Mouse (Mus musculus): Measurements from ENCODE around the gene Gramd1b. TPM values are rescaled to one million over a fixed set of nuclear protein-coding genes. Genes with fewer than 3 reads are reported as not detected.

Gramd1b gene
- polyA plus RNA-seq, 1 experiment from 2014 or later: 19.9 TPM

DNA sequence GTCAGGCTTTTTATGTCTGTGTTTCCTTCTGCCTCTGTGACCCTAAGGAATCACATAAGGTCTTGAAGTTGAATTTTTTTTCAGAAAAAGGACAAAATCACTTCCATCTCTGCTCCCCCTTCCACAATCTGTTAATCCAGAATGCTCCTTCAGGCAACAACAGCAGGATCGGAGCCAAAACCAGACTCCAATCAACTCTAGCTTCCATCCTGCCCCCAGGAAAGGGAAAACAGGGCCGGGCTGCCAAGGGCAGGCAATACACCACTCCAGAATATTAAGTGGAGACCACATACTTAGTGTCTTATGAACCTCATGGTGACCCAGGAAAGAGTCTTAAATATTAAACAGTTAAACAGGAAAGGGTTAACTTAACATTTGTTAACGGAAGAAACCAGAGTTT, 148.7 kb downstream of the Gramd1b start:
- no peak overlapping the region for H3K27ac ChIP-seq
- H3K4me2 ChIP-seq: no peak overlapping the region
- no peaks in the 10 kb centered on the region for H3K9me3 ChIP-seq
- peaks cover 10% of the 10 kb centered on the region for H3K4me1 ChIP-seq
- ATAC-seq (replicated peaks): no peak
- no peak overlapping the region for H3K9ac ChIP-seq
- H3K27me3 ChIP-seq (replicated peaks): no peaks in the 10 kb centered on the region
- no peak overlapping the region for H3K4me3 ChIP-seq
- H3K36me3 ChIP-seq (replicated peaks): no peaks in the 10 kb centered on the region
- WGBS: 68% methylated on average over 3 of the region's 3 CpGs

DNA sequence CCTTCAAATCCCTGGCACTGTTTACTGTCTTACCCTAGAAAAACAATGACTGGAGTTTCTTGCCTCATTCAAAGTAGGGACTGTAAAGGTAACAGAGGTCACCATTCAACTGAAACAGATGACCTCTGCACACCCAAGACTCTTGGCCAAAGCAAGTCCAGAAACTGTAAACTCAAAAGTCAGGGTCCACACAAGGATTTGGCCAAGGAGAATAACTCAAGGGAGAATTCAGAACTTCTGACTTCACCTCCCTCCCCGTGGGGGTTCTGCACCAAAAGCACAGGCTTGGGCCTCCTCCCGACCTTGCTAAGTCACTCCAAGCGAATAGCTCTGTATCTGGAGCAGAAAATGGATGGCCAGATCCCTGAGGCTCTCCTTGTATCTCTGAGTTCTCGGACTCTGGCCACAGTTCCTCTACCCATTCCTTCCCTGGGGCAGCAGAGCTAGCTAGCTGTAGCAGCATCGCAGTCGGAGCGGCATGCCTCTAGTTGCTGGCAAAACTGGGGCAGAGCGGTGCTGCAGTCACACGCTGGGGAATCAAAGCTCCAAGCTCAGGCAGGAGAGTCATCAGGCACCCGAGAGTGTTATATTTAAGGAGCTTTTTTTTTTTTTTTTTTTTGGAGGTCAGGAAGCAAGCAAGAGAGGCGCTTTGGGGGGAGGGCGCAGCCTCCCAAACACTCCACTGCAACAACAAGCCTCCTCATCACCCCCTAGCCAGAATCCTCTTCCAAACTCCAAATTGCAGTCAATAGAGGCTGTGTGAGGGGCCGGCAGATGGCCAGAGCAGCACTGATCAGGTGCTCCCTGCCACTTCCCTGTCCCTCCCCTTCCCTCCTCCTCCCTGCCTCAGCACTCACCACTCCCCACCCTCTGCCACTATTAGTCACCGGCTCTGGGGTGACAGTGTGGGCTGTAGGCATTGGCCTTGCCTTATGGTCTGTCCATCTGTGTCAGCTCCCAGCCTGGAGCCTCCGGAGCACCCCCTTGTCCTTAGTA, 149.5 kb downstream of the Gramd1b start:
- Histone ChIP-seq H3K36me3 (replicated peaks) (no peaks in the 10 kb centered on the region), H3K4me1 (peaks cover 13% of the 10 kb centered on the region), H3K27me3 (replicated peaks) (no peaks in the 10 kb centered on the region), H3K9ac (no peak overlapping the region), H3K4me2 (no peak overlapping the region), H3K4me3 (no peak overlapping the region), H3K27ac (no peak overlapping the region), H3K9me3 (no peaks in the 10 kb centered on the region)
- peak; percentile 80 for ATAC-seq (replicated peaks)
- WGBS: 17% methylated on average over 15 of the region's 15 CpGs

DNA sequence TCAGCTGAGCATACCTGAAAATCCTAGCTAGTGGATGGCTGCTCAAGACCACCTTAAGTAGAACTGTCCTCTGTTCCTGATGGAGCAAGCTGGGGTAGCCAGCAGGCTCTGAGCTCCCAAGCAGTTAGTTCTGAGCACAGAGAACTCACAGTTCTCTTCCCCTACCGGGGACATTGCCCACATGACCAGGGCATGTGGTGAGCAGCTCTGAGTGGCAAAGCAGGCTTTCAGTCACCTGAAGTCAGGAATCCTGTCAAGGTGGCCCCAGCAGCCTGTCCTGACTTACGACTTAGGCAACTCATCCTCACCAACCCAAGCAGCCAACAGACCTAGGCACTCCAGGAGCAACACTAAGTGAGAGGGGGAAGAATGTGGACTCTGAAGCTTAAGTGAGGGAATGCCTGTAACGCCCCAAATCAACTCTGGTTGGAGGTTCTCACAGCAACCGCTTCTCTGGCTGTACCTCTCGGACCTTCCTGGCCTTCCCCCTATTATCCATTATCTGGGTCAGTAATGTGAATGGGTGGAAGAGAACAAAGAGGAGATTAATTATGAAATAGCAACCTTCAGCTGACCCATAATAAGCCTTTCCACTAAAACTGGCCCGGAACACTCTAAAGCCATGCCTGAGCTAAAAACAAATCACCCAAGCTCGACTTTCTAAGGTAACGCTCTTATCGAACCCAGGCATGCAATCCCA, 154.3 kb downstream of the Gramd1b start:
- no peaks in the 10 kb centered on the region for H3K36me3 ChIP-seq (replicated peaks)
- 56% methylated on average over 9 of the region's 9 CpGs for WGBS
- H3K9ac ChIP-seq: no peak overlapping the region; the same call in 1 of the 2 replicates
- peaks cover 38% of the 10 kb centered on the region for H3K4me1 ChIP-seq
- no peaks in the 10 kb centered on the region for H3K9me3 ChIP-seq
- peak overlapping the region; percentile 38; the same call in 1 of the 2 replicates for H3K4me3 ChIP-seq
- peak overlapping the region; percentile 56 for H3K4me2 ChIP-seq
- ATAC-seq (replicated peaks): 0 out of 2 replicates have a peak, but pooled peaks have one; percentile 20
- no peaks in the 10 kb centered on the region for H3K27me3 ChIP-seq (replicated peaks)
- no peak overlapping the region for H3K27ac ChIP-seq

DNA sequence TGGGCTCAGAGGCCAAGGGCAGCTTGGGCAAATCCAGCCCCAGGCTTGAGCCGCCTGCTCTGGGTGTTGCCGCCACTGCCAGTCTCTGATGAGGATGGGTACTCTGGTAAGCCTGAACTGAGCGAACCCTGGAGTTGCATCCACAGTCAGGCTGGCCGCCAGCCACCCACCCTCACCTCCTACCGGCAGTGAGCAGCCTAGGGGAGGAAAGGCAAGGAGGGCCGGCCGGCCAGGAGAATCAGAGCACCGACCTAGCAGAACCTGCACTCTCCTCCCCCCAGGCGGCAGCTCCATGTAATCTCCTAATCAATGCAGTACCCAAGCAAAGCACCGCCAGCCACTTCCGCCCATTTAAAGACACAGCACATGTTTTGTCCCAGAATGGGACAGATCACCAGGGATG, 155.0 kb downstream of the Gramd1b start:
- H3K36me3 ChIP-seq (replicated peaks): no peaks in the 10 kb centered on the region
- H3K4me1 ChIP-seq: peaks cover 32% of the 10 kb centered on the region
- H3K27ac ChIP-seq: no peak overlapping the region
- H3K9ac ChIP-seq: peak overlapping the region; percentile 47
- ATAC-seq (replicated peaks): peak; percentile 81
- no peaks in the 10 kb centered on the region for H3K27me3 ChIP-seq (replicated peaks)
- peak overlapping the region; percentile 56 for H3K4me2 ChIP-seq
- H3K9me3 ChIP-seq: no peaks in the 10 kb centered on the region
- H3K4me3 ChIP-seq: peak overlapping the region; percentile 38
- WGBS: 6% methylated on average over 11 of the region's 11 CpGs

DNA sequence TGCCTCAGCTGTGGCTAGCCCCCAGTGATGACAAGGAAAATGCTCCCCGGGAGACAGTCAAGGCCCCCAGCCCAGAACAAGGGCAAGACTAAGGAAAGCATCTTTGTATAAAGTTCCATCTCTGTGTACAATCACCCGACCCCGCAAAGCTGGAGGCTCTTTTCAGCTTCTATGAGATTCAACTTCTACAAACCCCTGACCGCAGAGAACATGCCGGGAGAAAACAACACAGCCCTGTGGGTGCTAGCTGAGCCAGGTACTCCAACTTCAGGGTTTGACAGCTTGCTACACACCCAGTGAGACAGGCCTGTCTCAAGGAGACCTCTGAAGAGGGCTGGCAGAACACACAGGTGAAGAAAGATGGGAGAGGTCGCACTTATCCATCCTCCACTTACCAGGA, 155.7 kb downstream of the Gramd1b start:
- no peak overlapping the region for H3K9ac ChIP-seq
- peak; percentile 24; the same call in 1 of the 2 replicates for ATAC-seq (replicated peaks)
- H3K4me1 ChIP-seq: peaks cover 32% of the 10 kb centered on the region
- H3K27ac ChIP-seq: no peak overlapping the region
- H3K4me3 ChIP-seq: peak overlapping the region; percentile 38
- no peaks in the 10 kb centered on the region for H3K9me3 ChIP-seq
- no peaks in the 10 kb centered on the region for H3K27me3 ChIP-seq (replicated peaks)
- 51% methylated on average over 6 of the region's 6 CpGs for WGBS
- peak overlapping the region; percentile 56 for H3K4me2 ChIP-seq
- H3K36me3 ChIP-seq (replicated peaks): no peaks in the 10 kb centered on the region

DNA sequence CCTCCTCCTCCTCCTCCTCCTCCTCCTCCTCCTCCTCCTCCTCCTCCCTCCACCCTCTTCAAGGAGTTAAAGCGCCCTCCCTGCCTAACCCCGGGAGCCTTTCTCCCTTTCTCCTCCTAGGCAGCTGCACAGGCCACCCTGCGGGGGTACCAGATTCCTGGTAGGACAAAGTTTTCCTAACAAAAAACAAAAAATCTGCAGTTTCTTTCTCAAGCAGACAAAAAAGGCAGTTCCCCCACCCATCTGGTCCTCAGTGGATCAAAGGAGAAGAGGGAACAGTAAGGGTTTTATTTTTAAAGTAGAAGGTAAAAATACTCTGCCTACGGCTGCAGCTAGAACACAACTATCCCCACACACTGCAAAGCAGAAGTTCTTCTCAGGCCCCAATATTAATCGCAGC, 156.2 kb downstream of the Gramd1b start:
- no peaks in the 10 kb centered on the region for H3K27me3 ChIP-seq (replicated peaks)
- no peaks in the 10 kb centered on the region for H3K9me3 ChIP-seq
- no peak overlapping the region for H3K4me3 ChIP-seq
- no peak for ATAC-seq (replicated peaks)
- H3K4me1 ChIP-seq: peaks cover 32% of the 10 kb centered on the region
- no peaks in the 10 kb centered on the region for H3K36me3 ChIP-seq (replicated peaks)
- no peak overlapping the region for H3K9ac ChIP-seq
- H3K4me2 ChIP-seq: peak overlapping the region; percentile 56
- H3K27ac ChIP-seq: no peak overlapping the region
- WGBS: 30% methylated on average over 5 of the region's 5 CpGs

DNA sequence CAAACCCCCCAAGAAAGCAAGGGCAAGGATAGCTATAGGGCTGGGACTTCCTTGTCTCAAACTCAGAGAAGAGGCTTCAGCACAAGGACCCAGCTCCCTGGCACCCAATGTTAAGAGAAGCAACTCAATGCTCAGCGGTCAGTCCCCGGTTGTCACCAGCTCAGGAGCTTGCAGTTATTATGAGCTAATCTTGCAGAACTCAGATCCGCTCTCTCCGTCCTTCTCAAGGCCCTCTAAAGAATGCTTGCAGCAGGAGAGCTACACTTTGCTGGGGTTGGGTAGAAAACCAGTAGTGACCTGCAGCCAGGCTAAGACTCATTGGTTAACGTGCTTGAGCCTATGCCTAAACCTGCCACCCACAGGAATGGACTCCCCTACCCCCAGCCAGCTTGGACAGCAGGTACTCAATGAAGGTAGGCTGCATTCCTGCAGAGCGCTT, 156.6 kb downstream of the Gramd1b start:
- ATAC-seq (replicated peaks): no peak
- no peak overlapping the region for H3K9ac ChIP-seq

DNA sequence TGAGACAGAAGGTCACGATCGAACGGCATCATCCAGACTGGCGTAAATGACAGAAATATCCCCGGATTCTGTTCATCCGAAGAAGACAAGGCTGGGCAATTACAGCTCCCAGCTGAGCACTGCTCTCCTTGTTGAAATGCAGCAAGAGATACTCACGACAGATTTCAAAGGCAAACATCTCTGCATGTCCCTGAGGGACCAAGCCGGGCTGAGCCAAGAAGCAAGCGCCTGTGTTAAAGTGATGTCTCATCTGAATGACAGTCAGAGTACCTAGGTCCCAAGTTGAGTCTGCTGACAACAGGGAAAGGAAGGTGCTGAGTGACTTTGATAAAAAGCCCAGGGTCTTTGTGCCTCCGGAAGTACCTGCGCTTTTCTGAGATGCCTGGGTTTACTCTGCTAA, 157.1 kb downstream of the Gramd1b start:
- Histone ChIP-seq H3K9ac (no peak overlapping the region), H3K27ac (no peak overlapping the region), H3K4me3 (no peak overlapping the region), H3K9me3 (no peaks in the 10 kb centered on the region), H3K4me2 (peak overlapping the region; percentile 22), H3K36me3 (replicated peaks) (no peaks in the 10 kb centered on the region), H3K4me1 (peaks cover 32% of the 10 kb centered on the region), H3K27me3 (replicated peaks) (no peaks in the 10 kb centered on the region)
- no peak for ATAC-seq (replicated peaks)
- WGBS: 60% methylated on average over 11 of the region's 11 CpGs

More for the DNA sequence above, 156.6 kb downstream of the Gramd1b start:
- 59% methylated on average over 5 of the region's 6 CpGs for WGBS
- H3K36me3 ChIP-seq (replicated peaks): no peaks in the 10 kb centered on the region
- H3K27ac ChIP-seq: no peak overlapping the region
- peak overlapping the region; percentile 22 for H3K4me2 ChIP-seq
- H3K27me3 ChIP-seq (replicated peaks): no peaks in the 10 kb centered on the region
- no peak overlapping the region for H3K4me3 ChIP-seq
- H3K4me1 ChIP-seq: peaks cover 32% of the 10 kb centered on the region
- H3K9me3 ChIP-seq: no peaks in the 10 kb centered on the region

DNA sequence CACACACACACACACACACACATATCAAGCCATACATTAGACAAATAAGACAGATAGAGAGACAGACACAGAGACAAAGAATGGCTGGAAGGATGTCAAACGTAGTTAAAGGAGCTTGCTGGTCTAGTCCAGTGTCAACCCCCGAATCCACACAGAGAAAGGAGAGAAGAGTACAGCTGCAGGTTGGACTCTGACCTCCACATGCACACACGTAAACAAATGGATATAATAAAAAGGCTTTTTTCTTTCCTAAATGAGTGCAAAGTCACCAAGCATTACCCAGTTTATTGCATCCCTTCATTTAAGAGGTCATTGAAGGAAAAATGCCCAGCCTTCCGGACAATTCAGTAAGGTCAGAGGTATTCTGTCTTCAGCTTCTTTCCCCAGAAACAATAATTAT, 161.0 kb downstream of the Gramd1b start:
- 82% methylated on average over 4 of the region's 4 CpGs for WGBS
- no peaks in the 10 kb centered on the region for H3K36me3 ChIP-seq (replicated peaks)

DNA sequence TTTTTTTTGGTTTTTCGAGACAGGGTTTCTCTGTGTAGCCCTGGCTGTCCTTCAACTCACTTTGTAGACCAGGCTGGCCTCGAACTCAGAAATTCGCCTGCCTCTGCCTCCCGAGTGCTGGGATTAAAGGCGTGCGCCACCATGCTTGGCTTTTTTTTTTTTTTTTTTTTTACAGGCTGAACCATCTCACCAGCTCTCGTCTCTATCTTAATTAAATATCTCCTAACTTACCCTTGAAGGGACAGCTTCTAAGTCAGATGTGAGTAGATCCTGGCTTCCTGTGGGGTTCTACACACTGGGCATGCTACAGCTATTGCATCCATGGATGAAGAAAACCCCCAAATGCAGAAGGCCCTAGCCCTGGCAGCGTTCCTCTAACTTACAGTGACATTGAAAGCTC, 164.4 kb downstream of the Gramd1b start:
- no peak for ATAC-seq (replicated peaks)
- H3K4me3 ChIP-seq: no peak overlapping the region
- H3K36me3 ChIP-seq (replicated peaks): no peaks in the 10 kb centered on the region
- H3K9ac ChIP-seq: no peak overlapping the region
- no peak overlapping the region for H3K27ac ChIP-seq
- no peak overlapping the region for H3K4me2 ChIP-seq
- 97% methylated on average over 7 of the region's 8 CpGs for WGBS
- H3K9me3 ChIP-seq: no peaks in the 10 kb centered on the region
- H3K4me1 ChIP-seq: no peaks in the 10 kb centered on the region
- H3K27me3 ChIP-seq (replicated peaks): no peaks in the 10 kb centered on the region

More for the DNA sequence above, 161.0 kb downstream of the Gramd1b start:
- ATAC-seq (replicated peaks): no peak
- Histone ChIP-seq H3K4me1 (peaks cover 13% of the 10 kb centered on the region), H3K9ac (no peak overlapping the region), H3K4me2 (no peak overlapping the region), H3K27ac (no peak overlapping the region), H3K9me3 (no peaks in the 10 kb centered on the region), H3K27me3 (replicated peaks) (no peaks in the 10 kb centered on the region), H3K4me3 (no peak overlapping the region)

DNA sequence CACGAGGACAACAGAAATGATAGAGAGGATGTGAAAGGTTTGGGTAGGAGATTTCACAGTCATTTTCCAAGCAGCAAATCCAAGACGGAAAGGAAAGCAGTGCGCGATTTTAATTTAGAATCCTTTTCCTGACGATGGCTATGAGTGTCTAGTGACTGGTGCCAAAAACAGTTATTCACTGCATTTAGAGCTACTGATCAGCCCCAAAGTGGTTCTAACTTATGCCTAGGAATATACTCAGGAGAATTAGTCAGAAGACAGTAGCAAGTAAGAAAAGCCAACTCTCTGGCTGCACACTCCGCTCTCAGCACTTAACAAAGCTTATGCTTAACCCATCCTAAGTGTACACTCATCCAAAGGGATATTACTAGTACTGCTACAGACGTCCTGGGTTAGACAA, 166.9 kb downstream of the Gramd1b start:
- H3K27me3 ChIP-seq (replicated peaks): no peaks in the 10 kb centered on the region
- no peak for ATAC-seq (replicated peaks)
- no peaks in the 10 kb centered on the region for H3K36me3 ChIP-seq (replicated peaks)
- no peak overlapping the region for H3K27ac ChIP-seq
- H3K9me3 ChIP-seq: no peaks in the 10 kb centered on the region
- no peak overlapping the region for H3K4me2 ChIP-seq
- no peak overlapping the region for H3K9ac ChIP-seq
- WGBS: 68% methylated on average over 7 of the region's 7 CpGs
- no peaks in the 10 kb centered on the region for H3K4me1 ChIP-seq
- H3K4me3 ChIP-seq: no peak overlapping the region

DNA sequence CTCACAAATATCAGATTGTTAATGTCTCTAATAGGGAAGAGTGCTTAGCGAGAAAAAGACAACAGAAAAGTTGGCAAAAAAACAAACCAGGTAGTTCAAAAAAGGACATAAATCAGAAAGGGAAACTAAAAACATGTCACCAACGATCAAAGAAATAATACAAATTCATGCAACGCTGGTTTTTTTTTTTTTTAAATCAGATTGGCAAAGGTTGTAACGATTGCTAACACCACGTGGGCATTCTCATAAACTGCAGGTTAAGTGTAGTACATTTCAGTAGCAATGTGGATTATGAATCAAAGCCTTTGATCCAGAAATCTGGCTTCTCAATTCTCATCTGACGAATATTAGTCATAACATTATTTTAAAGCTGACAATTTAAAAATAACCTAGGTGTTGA, 169.2 kb downstream of the Gramd1b start:
- 85% methylated on average over 6 of the region's 6 CpGs for WGBS
- H3K36me3 ChIP-seq (replicated peaks): no peaks in the 10 kb centered on the region
- H3K9ac ChIP-seq: no peak overlapping the region
- peaks cover 10% of the 10 kb centered on the region for H3K4me1 ChIP-seq
- H3K27me3 ChIP-seq (replicated peaks): no peaks in the 10 kb centered on the region
- no peak for ATAC-seq (replicated peaks)
- H3K9me3 ChIP-seq: no peaks in the 10 kb centered on the region
- H3K27ac ChIP-seq: no peak overlapping the region
- H3K4me2 ChIP-seq: no peak overlapping the region
- H3K4me3 ChIP-seq: no peak overlapping the region

Measured in midbrain, embryonic 15.5 days (tissue).